Mouse (Mus musculus): ENCODE results near the gene Gen1.

DNA sequence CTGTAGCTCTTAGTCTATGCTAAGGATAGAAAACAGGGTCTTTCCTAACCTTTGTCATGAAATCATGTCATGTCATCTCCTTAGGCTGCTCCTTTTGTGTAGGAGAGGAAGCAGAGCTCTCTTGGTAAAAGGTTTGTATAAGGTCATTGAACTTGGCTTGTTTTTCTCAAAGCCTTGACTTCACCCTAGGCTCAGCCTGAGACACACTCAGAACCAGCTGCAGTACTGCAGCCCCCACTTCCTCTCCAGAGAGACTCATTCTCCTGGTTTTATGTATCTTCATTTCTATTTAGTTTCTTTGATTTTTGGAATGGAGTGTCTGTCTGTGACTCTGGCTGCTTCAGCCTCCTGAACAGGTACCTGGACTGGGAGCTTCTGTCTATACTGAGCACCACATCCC, 50.8 kb downstream of the Gen1 start:
- TF ChIP-seq CTCF (IDR thresholded peaks at IDR 0.05; ENCODE audit: low read depth, low read length) = no peak
- TF ChIP-seq GATA1 (IDR thresholded peaks at IDR 0.05; ENCODE audit: borderline replicate concordance, low read length) = no peak
- TF ChIP-seq TAL1 (conservative IDR thresholded peaks at IDR 0.05; ENCODE audit: low read depth, low read length) = no peak
- no peak for TF ChIP-seq POLR2AphosphoS5 (IDR thresholded peaks at IDR 0.05; ENCODE audit: insufficient replicate concordance, low read depth, low read length)
- no peak for TF ChIP-seq GATA2 (IDR thresholded peaks at IDR 0.05; ENCODE audit: borderline replicate concordance, low read depth, low read length)
